Mouse (Mus musculus): ENCODE results near the gene Kcna2.

Gene Kcna2

DNA sequence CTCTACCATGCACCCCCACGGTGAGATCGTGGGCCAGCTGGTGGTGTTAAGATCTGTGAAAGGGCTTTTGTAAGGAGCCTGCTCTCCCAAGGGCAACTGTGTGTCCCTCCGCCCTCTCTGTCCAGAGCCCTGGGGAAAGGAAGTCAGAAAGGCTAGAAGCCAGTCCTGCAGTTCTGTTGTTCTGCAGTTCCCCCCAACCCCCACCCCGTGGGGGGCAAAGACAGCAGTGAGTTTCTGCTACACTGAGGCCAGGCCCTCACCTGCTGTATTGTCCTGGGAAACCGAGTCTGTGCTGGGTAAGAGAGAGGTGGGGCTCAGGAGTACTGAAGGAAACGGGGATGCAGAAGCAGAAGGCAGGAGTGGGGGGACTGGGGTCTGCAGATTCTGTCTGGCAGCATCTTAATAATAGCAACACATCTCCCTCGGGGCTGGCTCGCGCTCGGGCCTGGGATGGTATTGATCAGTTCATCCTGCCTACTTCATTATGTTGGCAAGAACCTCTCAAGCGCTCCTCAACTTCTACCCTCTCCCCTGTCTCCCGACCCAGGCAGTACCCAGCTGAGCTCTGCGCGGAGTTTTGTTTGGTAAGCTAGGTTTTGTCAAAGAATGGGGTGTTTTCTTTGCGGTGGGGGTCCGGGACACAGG, at the start of gene Kcna2:
Gene Kcna2, plus strand, starts transcription at position 336 of the 645 bp plus-strand sequence.
- DNase-seq (ENCODE audit: low read depth, low spot score), result peak; percentile 37

DNA sequence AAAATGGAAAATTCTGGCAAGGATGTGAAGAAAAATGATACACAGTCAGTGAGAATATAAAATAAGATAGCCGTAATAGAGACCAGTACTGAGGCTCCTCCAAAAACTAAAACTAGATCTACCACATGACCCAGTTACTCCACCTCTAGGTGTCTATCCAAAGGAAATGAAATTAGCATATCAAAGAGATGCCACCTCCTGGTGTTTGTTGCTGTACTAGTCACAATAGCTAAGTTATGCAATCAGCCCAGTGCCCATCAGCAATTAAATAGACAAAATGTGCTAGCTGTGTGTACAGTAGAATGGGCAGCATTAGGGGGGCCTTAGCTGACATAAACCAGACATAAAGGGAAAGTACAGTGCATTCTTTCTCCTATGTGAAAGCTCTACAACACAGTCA, 39.5 kb upstream of the Kcna2 start:
- peak; percentile 6 for DNase-seq (ENCODE audit: low read depth, low spot score)

DNA sequence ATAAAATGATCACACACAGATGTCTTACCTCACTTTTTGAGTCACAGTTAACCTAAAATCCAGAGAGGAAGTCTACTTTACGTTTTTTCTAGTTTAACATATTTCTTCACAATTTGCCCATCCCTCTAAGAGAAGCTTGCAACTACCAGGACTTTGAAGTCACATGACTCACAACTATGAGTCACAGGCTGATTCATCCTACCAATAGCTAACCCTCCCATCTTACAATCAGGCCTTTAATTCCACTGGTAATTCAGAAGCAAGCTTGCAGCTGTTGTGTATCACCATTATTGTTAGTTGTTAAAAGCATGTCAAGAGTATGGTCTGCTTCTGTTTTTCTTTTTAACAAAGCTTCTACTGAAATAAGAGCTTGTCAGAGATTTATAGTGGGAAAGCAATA, 38.2 kb upstream of the Kcna2 start:
- no peak for DNase-seq (ENCODE audit: low read depth, low spot score)

DNA sequence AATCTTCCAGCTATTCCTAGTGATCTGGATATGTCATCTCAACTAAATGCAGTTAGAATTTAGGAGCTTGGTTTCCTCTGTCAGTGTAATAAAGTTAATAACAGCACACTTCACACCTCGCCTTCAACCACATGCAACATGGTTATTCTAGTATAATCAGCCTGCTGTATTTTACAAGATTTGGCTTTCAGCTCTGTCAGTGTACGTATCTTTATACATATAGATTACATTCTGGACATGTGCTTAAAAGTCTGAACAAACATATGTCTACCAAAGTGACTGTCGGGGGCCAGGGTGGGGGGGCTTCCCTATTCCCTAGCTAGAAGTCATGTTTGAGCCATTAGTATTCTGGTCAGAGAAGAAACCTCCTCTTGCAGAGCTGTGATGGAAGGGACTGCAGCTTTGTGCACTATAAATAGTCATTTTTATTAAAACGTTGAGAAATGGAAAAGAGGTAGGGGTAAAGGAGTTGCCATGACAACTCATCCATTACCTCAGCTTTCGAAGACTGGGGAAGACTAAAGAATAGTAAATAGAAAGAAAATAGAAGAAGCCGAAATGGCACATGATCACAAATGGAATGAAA, 35.3 kb upstream of the Kcna2 start:
- DNase-seq (ENCODE audit: low read depth, low spot score), result no peak

DNA sequence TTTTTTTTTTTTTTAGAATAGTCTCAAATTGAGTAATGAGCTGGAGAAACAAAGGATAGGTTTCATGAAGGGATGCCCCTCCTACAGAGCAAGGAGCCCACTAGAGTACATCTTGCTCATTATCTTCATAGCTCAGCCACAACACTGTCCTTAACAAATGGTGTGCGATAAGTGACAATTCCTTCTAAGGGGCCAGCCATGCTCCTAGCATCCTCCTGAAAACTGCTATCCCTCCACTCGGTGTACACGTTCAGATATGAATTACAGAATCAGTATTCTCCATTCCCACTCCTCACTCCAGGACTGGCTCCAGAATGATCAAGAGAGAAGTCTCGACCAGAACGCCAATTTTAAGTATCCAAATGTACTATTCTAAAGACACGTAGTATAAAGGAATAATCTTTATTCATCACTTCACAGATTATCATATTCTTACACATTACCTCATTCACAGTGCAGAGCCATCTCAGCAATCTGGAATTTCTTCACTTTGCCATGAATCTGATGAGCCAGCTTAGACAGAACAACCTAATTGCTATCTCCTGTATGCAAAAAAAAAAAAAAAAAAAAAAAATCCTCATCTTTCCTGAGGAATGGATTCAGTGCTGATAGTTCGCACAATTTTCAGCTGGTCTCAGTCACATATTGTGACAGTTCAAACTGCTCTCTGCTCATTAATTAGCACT, 34.6 kb upstream of the Kcna2 start:
- no peak for DNase-seq (ENCODE audit: low read depth, low spot score)

DNA sequence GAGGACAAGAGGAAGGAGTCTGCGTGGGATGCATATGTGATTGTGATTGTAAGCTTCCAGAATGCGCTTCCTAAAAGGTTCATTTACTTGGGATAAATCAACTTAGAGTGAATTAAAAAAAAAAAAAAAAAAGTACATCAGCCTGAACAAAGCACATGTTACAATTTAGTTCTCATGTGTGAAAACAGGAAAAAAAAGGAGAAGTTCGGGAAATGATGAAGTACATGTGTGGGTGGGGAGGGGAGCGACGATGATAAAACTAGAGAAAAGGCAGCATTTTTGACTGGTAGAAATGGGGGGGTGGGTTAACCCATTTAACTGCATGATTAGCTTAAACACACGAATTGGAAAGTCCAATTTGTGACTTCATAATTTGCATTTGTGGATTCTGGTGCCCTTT, 33.7 kb upstream of the Kcna2 start:
- DNase-seq (ENCODE audit: low read depth, low spot score), result no peak

DNA sequence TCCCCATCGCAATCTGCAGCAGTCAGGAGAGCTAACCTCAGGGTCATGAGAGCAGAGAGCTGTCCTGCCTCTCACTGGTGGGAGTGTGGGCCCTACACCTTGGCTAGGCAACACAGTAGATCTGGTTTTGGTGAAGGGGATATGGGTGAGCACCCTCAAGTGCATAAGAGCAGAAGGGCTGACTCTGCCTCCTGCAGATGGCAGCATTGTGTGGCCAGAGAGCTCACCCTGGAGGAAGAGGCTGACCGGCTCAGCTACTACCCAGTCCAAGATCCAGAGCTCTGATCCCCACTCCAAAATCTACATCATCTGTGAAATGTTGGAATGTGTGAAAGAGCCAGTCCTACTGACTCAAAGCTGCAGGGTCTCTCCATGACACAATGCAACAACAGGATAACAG, 27.1 kb upstream of the Kcna2 start:
- DNase-seq (ENCODE audit: low read depth, low spot score), result no peak

DNA sequence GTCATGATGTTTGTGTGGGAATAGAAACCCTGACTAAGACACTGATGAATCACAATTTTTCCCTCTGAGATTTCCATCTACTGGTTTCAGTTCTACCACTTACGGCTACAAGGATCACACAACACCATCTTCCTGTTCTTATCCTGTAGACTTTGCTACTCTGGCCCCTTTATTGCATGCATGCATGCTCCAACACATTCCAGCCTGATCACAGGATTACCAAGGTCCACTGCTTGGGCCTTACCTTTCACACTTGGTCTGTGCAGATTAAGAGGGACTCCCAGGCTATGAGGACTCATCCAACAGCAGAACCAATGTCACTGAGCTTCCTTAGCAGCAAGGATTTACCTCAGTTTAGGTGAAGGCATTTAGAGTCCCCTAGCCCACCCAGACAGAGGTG, 25.2 kb upstream of the Kcna2 start:
- no peak for DNase-seq (ENCODE audit: low read depth, low spot score)

DNA sequence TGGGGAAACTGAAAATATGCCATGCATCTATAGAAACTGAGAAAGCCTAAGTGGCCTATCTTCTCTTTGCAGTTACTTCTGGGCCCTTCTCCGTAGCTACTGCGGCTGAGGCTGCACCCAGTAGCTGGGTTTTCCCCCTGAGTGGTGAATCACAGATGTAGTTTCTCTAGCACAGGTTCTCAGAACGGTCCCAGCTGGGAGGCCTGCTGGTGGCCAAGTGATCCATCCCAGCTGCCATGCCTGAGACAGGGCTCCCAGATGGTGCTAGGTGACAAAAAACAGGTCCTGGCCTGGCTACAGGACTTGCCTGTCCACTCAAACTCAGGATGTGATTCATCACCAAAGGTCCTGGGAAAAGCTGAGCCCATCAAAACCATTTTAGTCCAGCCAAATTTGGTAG, 24.3 kb upstream of the Kcna2 start:
- no peak for DNase-seq (ENCODE audit: low read depth, low spot score)

DNA sequence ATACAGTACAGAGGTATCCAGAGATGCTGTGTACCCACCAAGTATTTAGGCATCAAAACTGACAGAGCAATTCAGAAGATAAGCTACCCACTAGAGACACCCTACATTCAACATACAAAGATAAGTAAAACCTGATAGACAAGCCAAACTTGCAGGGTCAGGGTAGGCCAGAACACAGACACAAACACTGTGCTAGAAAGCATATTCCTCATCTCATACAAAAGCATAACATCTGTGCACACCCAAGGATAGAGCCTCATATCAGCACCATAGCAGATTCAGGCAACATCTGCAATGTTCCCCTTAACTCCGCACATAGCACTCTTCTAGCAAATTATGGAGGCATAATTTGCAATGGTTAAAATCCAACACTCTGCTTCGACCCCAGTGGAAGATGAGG, 23.8 kb upstream of the Kcna2 start:
- no peak for DNase-seq (ENCODE audit: low read depth, low spot score)

DNA sequence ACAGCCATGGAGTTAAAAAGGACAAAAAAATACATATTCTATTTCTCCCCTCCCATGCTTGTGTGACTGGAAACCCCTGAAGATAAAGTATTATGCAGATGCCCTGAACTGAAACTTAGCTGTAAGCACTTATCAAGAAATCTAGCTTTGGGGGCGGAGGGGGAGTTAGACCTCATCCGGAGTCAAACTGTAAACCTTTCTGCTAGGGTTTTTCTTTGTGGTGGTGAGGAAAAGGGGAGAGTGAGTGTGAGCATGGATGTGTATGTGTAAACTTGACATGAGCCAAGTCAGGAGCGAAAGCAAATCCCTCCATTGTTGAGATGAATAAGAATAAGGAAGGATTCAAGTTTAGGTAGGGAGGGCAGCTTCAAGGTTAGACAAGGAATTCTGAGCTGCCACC, 20.1 kb upstream of the Kcna2 start:
- no peak for DNase-seq (ENCODE audit: low read depth, low spot score)

DNA sequence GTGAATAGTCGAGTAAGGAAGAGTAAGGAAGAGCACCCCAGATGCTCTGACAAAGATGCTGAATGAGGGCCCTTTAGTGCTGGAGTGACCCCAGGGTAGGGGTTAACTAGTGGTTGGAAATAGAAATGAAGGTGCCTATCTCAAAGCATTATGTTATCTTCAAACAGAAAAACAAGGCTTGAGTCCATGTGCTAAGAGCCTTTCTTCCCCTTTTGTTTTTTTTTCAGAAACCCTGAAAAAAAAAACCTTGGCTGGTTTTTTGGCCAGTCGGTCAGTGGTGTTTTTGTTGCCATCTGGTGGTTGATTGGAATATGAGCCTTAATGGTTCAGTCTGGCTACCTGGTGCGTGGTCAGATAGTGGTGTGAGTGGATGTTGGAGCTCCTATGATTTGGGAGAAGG, 19.7 kb upstream of the Kcna2 start:
- peak; percentile 28 for DNase-seq (ENCODE audit: low read depth, low spot score)

DNA sequence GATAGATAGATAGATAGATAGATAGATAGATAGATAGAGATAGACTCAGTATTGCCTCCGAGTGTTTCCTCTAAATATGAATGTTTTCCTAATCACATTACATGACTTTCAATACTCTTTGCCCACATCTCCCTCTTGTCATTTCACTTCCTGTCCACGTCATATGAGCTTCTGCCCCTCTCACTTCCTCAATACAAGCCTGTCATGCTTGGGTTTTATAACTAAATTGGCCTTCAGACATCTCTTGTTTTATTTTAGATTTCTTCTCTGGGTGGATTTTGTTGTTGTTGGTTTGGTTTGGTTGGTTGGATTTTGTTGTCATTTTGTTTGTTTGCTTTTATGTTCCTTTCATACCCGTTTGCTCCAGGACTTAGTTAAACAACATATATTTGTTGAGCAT, 16.4 kb upstream of the Kcna2 start:
- DNase-seq (ENCODE audit: low read depth, low spot score), result no peak

DNA sequence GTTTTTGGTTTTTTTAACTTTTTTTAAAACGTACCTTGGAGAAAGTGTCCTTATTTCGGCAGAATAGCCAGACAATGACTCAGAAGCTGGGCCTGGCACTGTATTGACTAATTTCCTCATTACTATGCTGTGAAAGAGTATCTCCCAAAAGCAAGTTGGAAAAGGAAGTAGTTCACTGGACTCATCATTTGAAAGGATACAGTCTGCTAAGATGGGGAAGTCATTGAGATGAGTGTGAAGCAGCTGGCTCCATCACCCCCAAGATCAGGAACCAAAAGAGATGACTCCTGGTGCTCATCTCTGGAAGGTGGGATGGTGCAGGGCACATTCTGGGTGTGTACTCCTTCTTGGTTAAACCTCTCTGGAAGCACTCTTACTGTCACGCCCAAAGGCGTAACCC, 13.5 kb upstream of the Kcna2 start:
- no peak for DNase-seq (ENCODE audit: low read depth, low spot score)

DNA sequence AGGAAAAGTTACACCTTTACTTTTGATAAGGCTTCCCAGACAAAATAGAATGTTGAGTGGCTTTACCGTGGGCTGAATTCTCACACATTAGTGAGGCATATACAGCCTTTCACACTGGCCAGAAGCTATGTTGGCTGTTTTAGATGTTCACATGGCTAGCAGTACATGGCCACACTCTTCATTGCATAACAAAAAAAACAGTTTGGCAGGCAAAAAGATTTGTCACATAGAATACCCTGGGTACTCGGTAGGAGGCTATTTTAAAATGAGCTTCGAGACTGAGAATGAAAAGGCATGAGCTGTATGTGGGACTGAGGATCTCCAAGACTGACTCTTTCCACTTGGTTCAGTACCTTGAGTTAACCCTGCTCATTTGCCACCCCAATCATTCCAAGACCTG, 12.1 kb upstream of the Kcna2 start:
- no peak for DNase-seq (ENCODE audit: low read depth, low spot score)

DNA sequence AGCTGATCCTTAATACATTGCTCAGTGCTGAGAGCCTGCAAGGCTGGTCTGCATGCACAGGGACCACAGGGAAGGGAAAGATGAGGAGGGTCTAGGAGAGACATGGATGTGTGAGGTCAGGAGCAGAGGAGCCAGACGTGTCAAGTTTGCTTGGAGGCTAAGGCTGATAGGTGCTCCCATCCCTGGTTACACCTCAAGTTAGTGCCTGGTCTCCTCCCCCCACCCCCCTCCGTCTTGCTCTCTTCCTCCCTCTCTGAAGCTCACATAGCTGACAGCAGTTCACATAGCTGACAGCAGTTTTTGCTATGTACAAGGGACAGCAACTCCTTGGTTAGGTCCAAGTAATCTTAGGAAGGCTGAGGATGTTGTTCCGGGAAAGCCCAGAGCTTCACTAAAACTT, 11.5 kb upstream of the Kcna2 start:
- no peak for DNase-seq (ENCODE audit: low read depth, low spot score)

DNA sequence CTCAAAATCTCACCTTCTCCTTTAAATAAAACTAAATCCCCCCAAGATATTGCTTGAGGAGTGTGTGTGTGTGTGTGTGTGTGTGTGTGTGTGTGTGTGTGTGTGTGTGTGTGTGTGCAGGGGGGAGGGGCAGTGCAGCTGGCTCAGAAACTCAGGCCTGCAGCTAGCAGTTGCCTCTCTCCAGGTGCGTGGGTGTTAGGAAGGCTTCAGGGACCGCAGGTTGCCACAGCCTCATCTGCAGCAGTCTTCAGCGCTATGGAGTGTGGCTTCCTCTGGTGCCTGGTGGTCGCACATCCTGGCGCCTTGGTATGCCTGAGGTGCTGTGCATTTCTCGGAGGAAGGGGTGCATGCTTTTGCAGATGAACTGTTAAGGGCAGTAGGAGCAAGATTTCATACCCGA, 10.9 kb upstream of the Kcna2 start:
- no peak for DNase-seq (ENCODE audit: low read depth, low spot score)

DNA sequence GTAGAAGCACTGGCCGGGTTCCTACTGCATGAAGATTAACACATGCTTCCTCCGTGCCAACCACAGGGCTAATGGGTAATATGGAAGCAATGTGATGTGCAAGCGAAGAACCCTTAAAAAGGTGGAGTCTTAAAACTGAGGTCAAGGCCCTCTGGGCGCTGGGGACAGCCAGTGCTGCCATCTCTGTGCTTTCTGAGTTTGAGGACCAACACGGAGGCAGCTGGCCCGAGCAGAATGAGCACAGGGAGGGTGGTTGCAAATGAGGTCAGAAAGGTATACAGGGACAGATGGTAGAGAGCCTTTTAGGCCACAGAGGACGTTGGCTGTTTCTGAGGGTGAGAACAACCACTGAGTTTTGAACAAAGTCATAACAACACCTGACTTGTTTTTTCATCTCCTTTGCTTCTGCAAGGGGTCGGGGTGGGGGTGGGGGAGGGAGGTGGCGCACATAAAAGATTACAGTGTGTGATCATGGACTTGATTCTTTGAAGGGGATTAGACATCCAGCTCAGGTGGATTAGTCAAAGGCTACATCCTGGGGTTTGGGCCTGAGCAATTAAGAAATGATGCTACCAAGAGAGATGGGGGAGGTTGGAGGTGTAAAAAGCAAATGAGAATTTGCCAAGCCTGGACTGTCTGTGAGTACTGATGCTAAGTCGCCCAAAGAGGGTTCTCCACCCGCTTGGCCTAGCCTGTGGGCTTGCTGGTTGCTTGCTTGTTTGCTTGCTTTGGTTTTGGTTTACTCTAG, 10.4 kb upstream of the Kcna2 start:
- DNase-seq (ENCODE audit: low read depth, low spot score), result no peak

DNA sequence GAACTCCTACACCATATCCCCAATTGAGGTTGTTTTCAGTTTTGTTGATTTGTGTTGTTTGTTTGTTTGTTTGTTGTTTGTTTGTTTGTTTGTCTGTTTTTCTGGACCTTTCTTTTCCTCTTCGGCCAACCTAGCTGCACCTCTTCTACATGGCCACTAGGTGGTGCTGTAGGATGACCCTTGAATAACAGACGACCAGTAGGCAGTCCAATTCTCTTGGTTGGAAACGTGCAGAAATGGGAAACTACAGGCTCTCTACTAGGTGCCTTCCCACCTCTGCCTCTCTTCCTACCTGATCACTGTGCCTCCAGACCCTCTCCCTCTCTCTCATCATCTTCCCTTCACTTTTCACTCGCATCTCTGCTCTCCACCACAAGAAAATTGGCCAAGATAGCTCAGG, 6.9 kb upstream of the Kcna2 start:
- peak; percentile 57 for DNase-seq (ENCODE audit: low read depth, low spot score)

DNA sequence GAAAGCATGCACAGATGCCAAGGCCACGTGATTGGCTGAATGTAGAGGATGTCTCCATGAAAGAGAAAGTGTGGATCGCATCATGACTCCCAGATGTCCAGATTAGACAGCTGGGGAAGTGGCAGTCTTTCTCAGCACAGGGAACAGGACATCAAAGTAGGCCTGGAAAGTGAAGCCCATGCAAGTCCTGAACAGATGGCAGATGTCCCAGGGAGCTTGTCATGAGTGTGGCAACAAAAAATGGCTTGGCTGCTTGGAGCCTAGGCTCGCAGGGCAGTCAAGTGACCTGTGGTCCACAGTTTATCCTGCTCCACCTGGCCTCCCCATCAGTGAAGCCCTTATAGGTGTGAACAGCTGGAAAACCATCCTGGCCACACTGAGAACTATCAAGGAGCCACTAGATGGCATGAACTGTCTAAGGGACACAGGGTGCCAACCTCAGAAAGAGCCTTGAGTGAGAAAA, 4.6 kb upstream of the Kcna2 start:
- DNase-seq (ENCODE audit: low read depth, low spot score), result no peak

DNA sequence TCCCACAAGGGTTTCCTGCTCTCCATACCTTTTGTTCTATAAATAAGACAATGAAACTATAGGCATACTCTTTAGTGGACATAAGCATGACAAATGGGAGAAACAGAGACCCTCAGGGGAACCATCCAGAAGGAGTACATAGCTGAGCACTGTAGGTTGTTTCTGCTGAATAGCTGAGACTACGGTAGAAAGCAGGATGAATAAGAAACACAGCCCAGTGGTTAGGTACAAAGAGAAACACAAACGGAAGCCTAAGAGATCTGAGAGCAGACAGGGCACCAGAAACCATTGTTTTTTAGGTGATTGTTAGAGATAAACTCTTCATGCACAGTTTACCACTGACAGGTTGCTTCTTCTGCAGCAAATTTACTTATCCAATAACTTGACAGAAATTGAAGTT, 1.1 kb upstream of the Kcna2 start:
- DNase-seq (ENCODE audit: low read depth, low spot score), result peak; percentile 65

DNA sequence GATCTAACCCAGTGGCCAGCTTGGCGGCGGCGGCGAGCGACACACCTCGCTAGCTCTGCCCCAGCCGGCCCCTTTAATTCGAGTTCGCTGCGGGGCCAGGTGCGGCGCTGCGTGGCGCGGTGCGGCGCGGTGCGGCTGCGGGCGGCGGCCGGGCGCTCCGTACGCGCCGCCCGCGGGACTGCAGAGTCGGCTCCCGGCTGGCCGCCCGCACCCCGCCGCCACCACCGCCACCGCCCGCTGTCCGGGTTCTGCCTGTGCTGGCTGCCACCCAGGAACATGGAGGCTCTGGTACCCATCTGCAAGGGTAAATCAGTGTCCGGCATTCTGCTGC, 475 bp downstream of the Kcna2 start:
- no peak for DNase-seq (ENCODE audit: low read depth, low spot score)
